Mouse (Mus musculus) activated CD4-positive, CD25-positive, alpha-beta regulatory T cell, adult 4 months (primary cell): ENCODE measurements around the gene Brms1. TPM values are rescaled to one million over a fixed set of nuclear protein-coding genes. Genes with fewer than 3 reads are reported as not detected.
A peak's percentile ranks its signal among the peaks of the same experiment; 100 is the strongest.

ENCODE experiments used
- ATAC-seq: one replicate; pipeline ENCODE4 v1.8.0; 2017
- polyA plus RNA-seq, 2 experiments: library from polyadenylated mRNA; unstranded; fragments of 100-300 nt; shearing (Covaris generic); gene quantifications; one replicate each; pipeline ENCODE4 v1.2.1; 2017

The Brms1 gene
- polyA plus RNA-seq, 2 experiments from 2014 or later, result 91.4 to 102 TPM

DNA sequence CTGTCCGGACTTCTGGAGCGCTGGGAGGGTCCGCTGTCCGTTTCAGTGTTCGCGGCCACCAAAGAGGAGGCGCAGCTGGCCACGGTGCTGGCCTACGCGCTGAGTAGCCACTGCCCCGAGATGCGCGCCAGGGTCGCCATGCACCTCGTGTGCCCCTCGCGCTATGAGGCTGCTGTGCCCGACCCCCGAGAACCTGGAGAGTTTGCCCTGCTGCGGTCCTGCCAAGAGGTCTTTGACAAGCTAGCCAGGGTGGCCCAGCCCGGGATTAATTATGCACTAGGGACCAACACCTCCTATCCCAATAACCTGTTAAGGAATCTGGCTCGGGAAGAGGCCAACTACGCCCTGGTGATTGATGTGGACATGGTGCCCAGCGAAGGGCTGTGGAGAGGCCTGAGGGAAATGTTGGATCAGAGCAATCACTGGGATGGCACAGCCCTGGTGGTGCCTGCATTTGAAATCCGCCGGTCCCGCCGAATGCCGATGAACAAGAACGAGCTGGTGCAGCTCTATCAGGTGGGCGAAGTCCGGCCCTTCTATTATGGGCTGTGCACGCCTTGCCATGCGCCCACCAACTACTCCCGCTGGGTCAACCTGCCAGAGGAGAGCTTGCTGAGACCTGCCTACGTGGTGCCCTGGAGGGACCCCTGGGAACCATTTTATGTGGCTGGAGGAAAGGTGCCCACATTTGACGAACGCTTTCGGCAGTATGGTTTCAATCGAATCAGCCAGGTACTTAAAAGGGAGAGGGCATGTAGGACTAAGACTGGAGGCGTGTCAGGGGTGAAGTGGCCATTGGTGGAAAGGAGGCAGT, 1.6 kb upstream of the Brms1 start:
- no peak for ATAC-seq

DNA sequence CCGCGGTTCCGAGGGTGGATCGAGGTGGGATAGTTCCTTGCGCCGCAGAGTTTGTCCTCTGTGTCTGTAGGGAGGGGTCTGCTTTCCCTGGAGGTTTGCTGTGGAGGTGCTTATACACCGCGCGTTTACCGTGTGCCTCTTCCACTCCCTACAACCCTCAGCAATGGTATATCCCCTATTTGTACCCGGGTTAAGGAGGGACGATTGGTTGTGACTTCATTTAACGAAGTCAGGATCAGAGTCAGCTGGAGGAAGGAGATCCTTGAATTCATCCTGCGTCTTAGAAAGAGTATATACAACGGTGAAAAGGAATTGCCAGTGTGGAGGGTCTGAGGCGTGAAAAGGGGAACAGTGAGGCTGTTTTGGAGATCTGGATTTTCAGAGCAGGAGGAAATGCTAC, 434 bp downstream of the Brms1 start:
- ATAC-seq, result no peak

- no peak for ATAC-seq
Observed at GRCm38 (mm10) chr19:5045531-5045930, 4.4 kb downstream of the Brms1 start.

DNA sequence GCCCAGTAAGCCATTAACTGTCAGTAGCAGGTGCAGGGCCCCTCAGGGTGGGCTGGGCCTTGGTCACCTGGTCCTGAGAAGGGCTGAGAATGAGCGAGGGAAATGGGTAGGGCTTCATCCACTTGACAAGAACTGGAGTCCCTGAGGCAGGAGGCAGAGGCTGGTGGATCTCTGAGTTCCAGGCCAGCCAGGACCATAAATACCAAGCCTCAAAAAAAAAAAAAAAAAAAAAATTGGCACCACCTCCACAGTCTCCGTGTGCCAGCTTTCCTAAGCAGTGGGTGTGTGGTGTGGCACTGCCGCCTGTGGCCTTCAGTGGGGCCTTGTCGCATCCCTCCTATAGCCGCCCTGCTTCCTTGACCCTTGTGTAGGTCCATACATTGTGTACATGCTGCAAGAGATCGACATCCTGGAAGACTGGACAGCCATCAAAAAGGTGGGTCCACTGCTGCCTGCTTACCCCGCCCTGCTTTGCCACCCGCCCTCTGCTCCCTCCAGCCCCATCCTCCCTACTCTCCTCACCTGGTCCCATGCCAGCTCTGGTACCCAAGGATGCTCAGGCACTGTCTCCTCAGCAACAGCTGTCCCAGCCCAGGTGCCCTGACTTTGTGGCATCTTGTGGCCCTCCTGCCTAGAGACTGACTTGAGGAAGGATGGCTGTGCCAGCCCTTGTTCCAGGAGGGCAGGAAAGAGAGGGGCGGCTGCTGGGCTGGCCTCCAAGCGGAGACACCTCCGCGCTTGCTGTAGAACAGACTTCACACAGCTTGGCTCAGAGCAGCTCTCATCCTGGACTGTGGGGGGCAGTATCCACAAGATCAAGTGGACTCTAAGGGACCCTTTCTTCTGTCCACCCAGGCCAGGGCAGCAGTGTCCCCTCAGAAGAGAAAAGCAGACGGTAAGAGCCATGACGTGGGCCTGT, 7.2 kb downstream of the Brms1 start:
- no peak for ATAC-seq

DNA sequence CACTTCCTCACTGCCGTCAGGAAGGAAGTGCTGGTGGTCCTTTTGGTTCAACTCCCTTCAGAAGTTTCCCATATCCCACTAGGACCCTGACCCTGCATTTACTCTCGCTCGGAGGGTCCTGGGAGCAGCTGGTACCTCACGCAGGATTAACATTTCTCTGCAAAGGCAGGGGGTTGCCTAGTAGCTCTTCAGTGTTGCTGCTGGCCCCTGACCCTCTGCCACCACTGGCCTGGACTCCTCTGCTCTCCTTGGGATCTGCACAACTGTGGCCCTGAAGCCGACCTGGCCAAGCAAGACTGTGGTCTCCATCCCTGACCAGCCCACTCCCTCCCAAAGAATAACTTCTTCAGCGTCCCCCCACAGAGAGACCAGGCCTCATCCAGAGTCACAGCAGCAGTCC, 8.2 kb downstream of the Brms1 start:
- no peak for ATAC-seq

GRCm38 (mm10) chr19:5050047-5050905, 9.1 kb downstream of the Brms1 start, which contains the start of gene Rin1:
Rin1 (plus strand) TSS chr19:5050481.
- ATAC-seq, result peak; percentile 54

DNA sequence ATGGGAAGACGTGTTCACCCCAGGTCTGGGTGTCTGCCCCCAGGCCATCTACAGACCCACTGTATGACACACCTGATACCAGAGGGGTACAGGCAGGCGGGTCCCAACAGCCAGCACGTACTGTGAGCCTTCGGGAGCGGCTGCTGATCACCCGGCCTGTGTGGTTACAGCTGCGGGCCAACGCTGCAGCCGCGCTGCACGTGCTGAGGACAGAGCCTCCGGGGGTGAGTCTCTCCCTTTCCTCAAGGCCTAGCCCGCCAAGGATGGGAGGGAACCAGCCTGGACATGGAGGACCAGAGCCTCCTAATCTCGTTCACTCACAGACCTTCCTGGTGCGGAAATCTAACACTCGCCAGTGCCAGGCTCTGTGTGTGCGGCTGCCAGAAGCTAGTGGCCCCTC, 9.9 kb downstream of the Brms1 start:
- ATAC-seq, result no peak

- no peak for ATAC-seq
Observed at GRCm38 (mm10) chr19:5051515-5051914, 10.4 kb downstream of the Brms1 start.

- no peak for ATAC-seq
Observed at GRCm38 (mm10) chr19:5052166-5052822, 11.1 kb downstream of the Brms1 start.

DNA sequence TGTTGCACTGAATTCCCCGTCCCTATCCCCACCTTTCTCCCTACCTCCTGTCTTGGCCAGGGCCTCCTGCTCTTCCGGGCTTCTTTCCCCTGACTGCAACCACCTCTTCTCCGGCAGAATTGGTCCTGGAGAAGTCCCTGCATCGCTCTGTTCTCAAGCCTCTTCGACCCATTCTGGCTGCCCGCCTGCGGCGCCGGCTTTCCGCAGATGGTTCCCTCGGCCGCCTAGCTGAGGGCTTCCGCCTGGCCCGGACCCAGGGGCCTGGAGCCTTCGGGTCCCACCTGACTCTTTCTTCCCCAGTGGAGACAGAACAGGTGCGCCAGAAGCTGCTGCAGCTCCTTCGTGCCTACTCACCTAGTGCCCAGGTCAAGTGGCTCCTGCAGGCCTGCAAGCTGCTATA, 11.7 kb downstream of the Brms1 start:
- no peak for ATAC-seq

- no peak for ATAC-seq
Observed at GRCm38 (mm10) chr19:5053909-5054308, 12.8 kb downstream of the Brms1 start.

DNA sequence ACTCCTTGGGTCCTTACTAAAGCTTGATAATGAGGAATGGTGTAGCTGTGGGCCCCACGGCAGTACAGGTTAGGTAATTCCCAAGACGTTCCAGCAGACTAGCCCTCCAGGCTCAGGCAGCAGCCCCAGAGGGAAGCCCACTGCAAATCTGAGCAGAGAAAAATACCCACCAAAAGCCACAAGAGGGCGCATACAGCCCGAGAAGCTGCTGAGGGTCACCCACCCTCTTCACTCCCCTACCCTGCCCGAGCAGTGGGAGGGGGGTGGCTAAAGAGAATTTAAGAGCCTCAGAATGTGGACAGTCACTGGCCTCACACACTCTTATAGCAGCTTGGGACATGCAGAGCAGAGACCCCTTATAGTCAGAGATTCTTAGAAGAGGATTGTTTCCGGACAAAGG, 15.1 kb downstream of the Brms1 start:
- ATAC-seq, result no peak

DNA sequence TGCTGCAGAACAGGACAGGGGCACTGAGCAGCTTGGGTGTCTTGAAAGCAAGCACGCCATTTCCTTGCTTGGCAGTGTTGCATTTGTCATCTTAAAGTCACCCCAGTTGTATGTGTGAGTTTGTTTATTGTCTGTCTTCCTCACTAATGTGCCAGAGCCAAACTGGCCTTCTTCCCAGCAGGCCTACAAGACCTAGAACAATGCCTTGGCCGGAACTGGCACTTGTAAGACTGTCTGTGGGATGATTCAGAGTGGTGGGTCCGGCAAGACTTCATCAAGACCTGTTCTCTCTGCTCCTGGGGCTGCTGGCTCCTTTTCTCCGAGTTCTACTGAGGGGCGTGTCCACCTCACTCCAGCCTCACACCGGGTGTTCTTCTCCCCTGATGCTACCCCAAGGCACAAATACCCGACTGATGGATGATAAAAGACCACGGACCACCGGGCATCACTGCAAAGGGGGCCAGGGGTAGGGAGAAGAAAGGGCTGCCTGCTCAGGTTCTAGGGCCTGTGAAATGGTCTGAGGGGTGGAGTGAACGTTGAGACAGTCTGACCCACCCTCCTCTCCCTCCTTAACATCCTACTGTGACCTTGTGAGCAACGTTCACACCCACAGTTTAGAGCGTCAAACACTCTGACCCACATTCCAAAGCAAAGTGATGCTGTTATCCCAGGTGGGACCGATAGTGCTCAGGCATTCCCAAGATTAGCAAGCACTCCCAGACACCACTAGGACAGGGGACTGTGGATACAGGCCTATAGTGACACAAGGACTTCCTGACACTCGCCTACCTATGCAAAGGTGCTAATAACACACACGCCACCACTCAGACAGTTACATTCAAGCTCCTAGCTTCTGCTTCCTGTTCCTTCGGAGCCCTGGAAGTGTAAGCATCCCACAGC, 17.0 kb downstream of the Brms1 start:
- ATAC-seq, result no peak

- ATAC-seq, result no peak
Observed at GRCm38 (mm10) chr19:5058801-5059771, 17.9 kb downstream of the Brms1 start.

GRCm38 (mm10) chr19:5060365-5061330, 19.5 kb downstream of the Brms1 start:
- no peak for ATAC-seq

GRCm38 (mm10) chr19:5062041-5062440, 20.9 kb downstream of the Brms1 start:
- ATAC-seq, result no peak

- no peak for ATAC-seq
Observed at GRCm38 (mm10) chr19:5062446-5062845, 21.3 kb downstream of the Brms1 start.

GRCm38 (mm10) chr19:5065104-5065503, 23.9 kb downstream of the Brms1 start:
- ATAC-seq, result no peak
